Comparison of ENCODE assay signal across 16 mouse cellular contexts in genomic region chr5:110659682-110660081, GRCm38 (mm10).
"Had no signal": no experiment of that assay in that cellular context is flagged by ENCODE, and none has a peak within 500 bp of the region (broad histone marks: within the 10 kb centered on the region; RNA-seq: fewer than 3 reads in every experiment).

No protein-coding gene starts in this region.

- H3K9me3 ChIP-seq: kidney, embryonic 15.5 days; limb, embryonic 12.5 days; limb, embryonic 15.5 days; liver, embryonic 13.5 days; megakaryocyte, embryonic 14.5 days; midbrain, embryonic 10.5 days; midbrain, embryonic 13.5 days had no signal

- H3K4me3 ChIP-seq: kidney, embryonic 15.5 days; limb, embryonic 12.5 days; limb, embryonic 15.5 days; liver, embryonic 13.5 days; megakaryocyte, embryonic 14.5 days; midbrain, embryonic 10.5 days; midbrain, embryonic 13.5 days had no signal

- H3K9ac ChIP-seq: kidney, embryonic 15.5 days; limb, embryonic 12.5 days; limb, embryonic 15.5 days; liver, embryonic 13.5 days; midbrain, embryonic 13.5 days had no signal

- DNase-seq: kidney, adult 8-10 months; kidney, postnatal 10 days; kidney, postnatal 36 days; left cerebral cortex, postnatal 4 days; liver, embryonic 13.5 days; lung, adult 2 months; thymus, adult 2 months; thymus, postnatal 14 days; thymus, postnatal 4 days had no signal

- ATAC-seq: midbrain, embryonic 13.5 days; midbrain, embryonic 16.5 days had no signal

- H3K4me1 ChIP-seq: kidney, embryonic 15.5 days; limb, embryonic 12.5 days; limb, embryonic 15.5 days; midbrain, embryonic 10.5 days had no signal

- H3K4me2 ChIP-seq: kidney, embryonic 15.5 days; limb, embryonic 12.5 days; limb, embryonic 15.5 days; liver, embryonic 13.5 days; midbrain, embryonic 13.5 days had no signal

- H3K27me3 ChIP-seq: kidney, embryonic 15.5 days; limb, embryonic 12.5 days; limb, embryonic 15.5 days; liver, embryonic 13.5 days; megakaryocyte, embryonic 14.5 days; midbrain, embryonic 13.5 days had no signal

- H3K27ac ChIP-seq: kidney, embryonic 15.5 days; limb, embryonic 12.5 days; limb, embryonic 15.5 days; liver, embryonic 13.5 days; midbrain, embryonic 10.5 days; midbrain, embryonic 13.5 days had no signal
